Mouse (Mus musculus) neutrophil, adult 65 days (primary cell): ENCODE measurements around the gene Gcnt4. TPM values are rescaled to one million over a fixed set of nuclear protein-coding genes. Genes with fewer than 3 reads are reported as not detected.

Experiments used
- total RNA-seq: library from RNA; stranded (reverse); gene quantifications from 2 replicates; pipeline ENCODE4 v1.2.4, GENCODE M21; 2023

Gcnt4 gene
- not detected in 2 replicates for total RNA-seq

GRCm38 (mm10) chr13:96923999-96924961, at the start of gene Gcnt4:
Gcnt4 (plus strand) TSS chr13:96924689.

Other genes starting within 250 kb of the Gcnt4 start
- gene Ankrd31, start 176.4 kb upstream of the Gcnt4 start, total RNA-seq: not detected in 2 replicates
- gene 1700029F12Rik, start 109.7 kb downstream of the Gcnt4 start, total RNA-seq: not detected in 2 replicates
- not detected in 2 replicates for gene Fam169a, start 142.6 kb downstream of the Gcnt4 start, total RNA-seq
- gene Gm6169, start 174.5 kb downstream of the Gcnt4 start, total RNA-seq: 3.6 TPM in 1 of 2 replicates, not detected in the other
- gene Gfm2, start 213.2 kb downstream of the Gcnt4 start, total RNA-seq: 8.8 and 10.9 TPM in 2 replicates
- 36.5 and 41.5 TPM in 2 replicates for gene Nsa2, start 213.2 kb downstream of the Gcnt4 start, total RNA-seq